Mouse (Mus musculus) ES-Bruce4 (cell line): ENCODE data around the gene Card10.

Experiments
- CTCF ChIP-seq: IDR thresholded peaks from one replicate; pipeline ENCODE4 v1.8.1; 2011; ENCODE audit warnings: low read depth, low read length
- POLR2A ChIP-seq: IDR thresholded peaks from one replicate; pipeline ENCODE4 v1.8.1; 2011; ENCODE audit warnings: low read length; ENCODE audit not compliant: insufficient read depth

DNA sequence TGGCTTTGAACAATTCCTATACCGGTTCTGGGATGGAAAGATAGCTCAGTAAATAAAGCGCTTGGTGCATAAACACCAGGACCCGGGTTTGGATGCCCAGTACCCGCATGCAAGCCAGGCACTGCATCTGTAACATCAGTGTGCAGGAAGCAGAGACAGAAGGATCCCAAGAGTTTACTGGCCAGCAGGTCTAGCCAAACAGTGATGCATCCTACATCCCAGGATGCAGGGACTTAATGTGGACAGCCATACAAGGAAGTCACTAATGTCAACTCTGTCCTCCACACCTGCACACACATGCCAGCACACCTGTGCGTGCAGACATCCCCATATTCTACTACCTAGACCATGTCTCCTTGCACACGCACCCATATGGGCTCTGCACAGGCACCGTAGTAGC lies 17.6 kb downstream of the Card10 start:
- no peak for TF ChIP-seq CTCF
- TF ChIP-seq POLR2A = no peak
